Mouse (Mus musculus): Measurements from ENCODE around the gene Carns1.
"Not testable (repeated sequence)": the region's sequence is repeated elsewhere in the genome, so short reads cannot be mapped to it uniquely, and the experiment has no call there.

Carns1 gene

GRCm38 (mm10) chr19:4126759-4127495 lies 48.4 kb downstream of the Carns1 start:
- peak; percentile 32 for DNase-seq

- peak; percentile 98 for DNase-seq
These were observed 49.3 kb downstream of the Carns1 start, which contains the start of gene Aip for GRCm38 (mm10) chr19:4125741-4126696. Gene Aip (minus strand): TSS chr19:4125858.

- DNase-seq: peak; percentile 37
These were observed 50.0 kb downstream of the Carns1 start for GRCm38 (mm10) chr19:4125268-4125667.

- no peak for DNase-seq
These were observed 50.8 kb downstream of the Carns1 start for GRCm38 (mm10) chr19:4124432-4124831.

- DNase-seq: no peak
These were observed 52.6 kb downstream of the Carns1 start for GRCm38 (mm10) chr19:4122411-4123370.

GRCm38 (mm10) chr19:4121896-4122295 lies 53.4 kb downstream of the Carns1 start:
- not testable (repeated sequence) for DNase-seq

- DNase-seq: peak; percentile 97
These were observed 54.0 kb downstream of the Carns1 start for GRCm38 (mm10) chr19:4121097-4121805.

- no peak for DNase-seq
These were observed 54.8 kb downstream of the Carns1 start for GRCm38 (mm10) chr19:4120496-4120895.

GRCm38 (mm10) chr19:4119716-4120487 lies 55.4 kb downstream of the Carns1 start:
- DNase-seq: no peak

GRCm38 (mm10) chr19:4118350-4118749 lies 56.9 kb downstream of the Carns1 start:
- no peak for DNase-seq

- DNase-seq: no peak
These were observed 58.3 kb downstream of the Carns1 start for GRCm38 (mm10) chr19:4117006-4117405.

- DNase-seq: no peak
These were observed 59.5 kb downstream of the Carns1 start for GRCm38 (mm10) chr19:4115816-4116215.

GRCm38 (mm10) chr19:4115144-4115543 lies 60.1 kb downstream of the Carns1 start:
- no peak for DNase-seq

- no peak for DNase-seq
These were observed 60.7 kb downstream of the Carns1 start for GRCm38 (mm10) chr19:4114551-4114950.

Data from right cerebral cortex, postnatal 25 days (tissue).